Mouse (Mus musculus) thymus, adult 2 months (tissue): ENCODE results near the gene Gm4303. TPM values are rescaled to one million over a fixed set of nuclear protein-coding genes. Genes with fewer than 3 reads are reported as not detected.

Experiments used
- polyA plus RNA-seq: library from polyadenylated mRNA; depleted of rRNA; stranded (reverse); fragments of >200 nt; gene quantifications from 2 replicates; pipeline ENCODE4 v1.2.3, GENCODE M21; 2012; rRNA removed

The Gm4303 gene
- polyA plus RNA-seq, 1 experiment = not detected

Other genes starting within 250 kb of the Gm4303 start
- gene Gm4301, start 10.3 kb upstream of the Gm4303 start, polyA plus RNA-seq = not detected in 2 replicates
- gene Gm4302, start 5.1 kb upstream of the Gm4303 start, polyA plus RNA-seq = not detected in 2 replicates
- not detected in 2 replicates for gene Gm4305, start 5.1 kb downstream of the Gm4303 start, polyA plus RNA-seq
- gene Gm4307, start 15.4 kb downstream of the Gm4303 start, polyA plus RNA-seq = not detected in 2 replicates
- not detected in 2 replicates for gene Gm4312, start 36.6 kb downstream of the Gm4303 start, polyA plus RNA-seq
- 5.3 and 5.7 TPM in 2 replicates for gene Tmtc3, start 141.4 kb downstream of the Gm4303 start, polyA plus RNA-seq
- 0.40 TPM in 2 replicates for gene Cep290, start 141.6 kb downstream of the Gm4303 start, polyA plus RNA-seq
- gene 4930430F08Rik, start 244.5 kb downstream of the Gm4303 start, polyA plus RNA-seq = 8.0 and 10.0 TPM in 2 replicates
- gene 1700017N19Rik, start 244.5 kb downstream of the Gm4303 start, polyA plus RNA-seq = not detected in 2 replicates